Mouse (Mus musculus): Measurements from ENCODE around the gene Taar7f. TPM values are rescaled to one million over a fixed set of nuclear protein-coding genes. Genes with fewer than 3 reads are reported as not detected.

Taar7f gene
- total RNA-seq, 2 experiments from 2014 or later = not detected

Other genes starting within 250 kb of the Taar7f start
- under 1 TPM in 1 of 2 experiments, not detected in 1; 0.25 TPM for gene Vnn3, start 198.0 kb upstream of the Taar7f start, total RNA-seq (2021)
- under 1 TPM; 0.09 to 0.11 TPM for gene Vnn1, start 154.8 kb upstream of the Taar7f start, total RNA-seq (2021)
- gene Taar1, start 129.2 kb upstream of the Taar7f start, total RNA-seq (2021) = not detected
- not detected for gene Taar2, start 110.9 kb upstream of the Taar7f start, total RNA-seq (2021)
- gene Taar3, start 100.0 kb upstream of the Taar7f start, total RNA-seq (2021) = not detected
- gene Taar4, start 89.0 kb upstream of the Taar7f start, total RNA-seq (2021) = not detected
- gene Taar5, start 78.8 kb upstream of the Taar7f start, total RNA-seq (2021) = not detected
- not detected for gene Taar6, start 63.9 kb upstream of the Taar7f start, total RNA-seq (2021)
- gene Taar7a, start 56.0 kb upstream of the Taar7f start, total RNA-seq (2021) = not detected
- not detected for gene Taar7b, start 49.6 kb upstream of the Taar7f start, total RNA-seq (2021)
- not detected for gene Taar7d, start 22.3 kb upstream of the Taar7f start, total RNA-seq (2021)
- not detected for gene Taar7e, start 11.9 kb upstream of the Taar7f start, total RNA-seq (2021)
- not detected for gene Taar8a, start 27.0 kb downstream of the Taar7f start, total RNA-seq (2021)
- not detected for gene Taar8b, start 42.8 kb downstream of the Taar7f start, total RNA-seq (2021)
- gene Taar8c, start 52.4 kb downstream of the Taar7f start, total RNA-seq (2021) = not detected
- gene Taar9, start 60.0 kb downstream of the Taar7f start, total RNA-seq (2021) = not detected
- gene Stx7, start 99.8 kb downstream of the Taar7f start, total RNA-seq (2021) = 10 to 100 TPM; 21.6 to 25.9 TPM
- gene Moxd1, start 174.0 kb downstream of the Taar7f start, total RNA-seq (2021) = under 1 TPM; 0.55 to 0.59 TPM